In genomic region chr5:112888651-112889050, GRCm38 (mm10) we compare ENCODE assay signal across 21 mouse cellular contexts. TPM values are rescaled to one million over a fixed set of nuclear protein-coding genes. Genes with fewer than 3 reads are reported as not detected.
A peak's percentile ranks its signal among the peaks of the same experiment; 100 is the strongest.
DNase-seq lines count a peak whose midpoint lies in the region; ATAC-seq and TF ChIP-seq lines count a peak whose summit lies in the region.
"Had no signal": no experiment of that assay in that cellular context is flagged by ENCODE, and none has a peak within 500 bp of the region (broad histone marks: within the 10 kb centered on the region; RNA-seq: fewer than 3 reads in every experiment).

No protein-coding gene starts in this region.

- H3K36me3 ChIP-seq in heart, embryonic 13.5 days: peaks cover 35% of the 10 kb centered on the region
- peaks cover 3% of the 10 kb centered on the region; the same call in 1 of the 2 replicates for H3K36me3 ChIP-seq in heart, postnatal 0 days (replicated peaks; ENCODE audit: control insufficient read depth, insufficient read depth, low read length)
- H3K36me3 ChIP-seq: embryonic facial prominence, embryonic 13.5 days; forebrain, embryonic 12.5 days; hindbrain, embryonic 15.5 days; kidney, embryonic 15.5 days had no signal

- no peaks in the 10 kb centered on the region for H3K9me3 ChIP-seq in heart, embryonic 13.5 days
- H3K9me3 ChIP-seq in heart, postnatal 0 days (replicated peaks; ENCODE audit: control insufficient read depth, low read length): no peaks in the 10 kb centered on the region
- H3K9me3 ChIP-seq: embryonic facial prominence, embryonic 13.5 days; forebrain, embryonic 12.5 days; hindbrain, embryonic 15.5 days had no signal

- H3K27me3 ChIP-seq in heart, embryonic 13.5 days (replicated peaks): no peaks in the 10 kb centered on the region
- no peaks in the 10 kb centered on the region for H3K27me3 ChIP-seq in heart, postnatal 0 days (ENCODE audit: control insufficient read depth, insufficient read depth, low read length)
- H3K27me3 ChIP-seq: embryonic facial prominence, embryonic 13.5 days; forebrain, embryonic 12.5 days; hindbrain, embryonic 15.5 days; kidney, embryonic 15.5 days had no signal

- intact Hi-C loops in heart, postnatal 36 days (cut with DNase I): no loop called here
- intact Hi-C loops in heart, postnatal 10 days (cut with DNase I): no loop called here

- no peak overlapping the region for H3K4me2 ChIP-seq in heart, embryonic 13.5 days
- 0 out of 2 replicates have a peak overlapping the region, but pooled peaks have one; percentile 7 for H3K4me2 ChIP-seq in heart, postnatal 0 days (ENCODE audit: low read depth, low read length)
- H3K4me2 ChIP-seq: embryonic facial prominence, embryonic 13.5 days; forebrain, embryonic 12.5 days; hindbrain, embryonic 15.5 days; kidney, embryonic 15.5 days had no signal

- H3K4me1 ChIP-seq in heart, embryonic 13.5 days: peaks cover 49% of the 10 kb centered on the region
- H3K4me1 ChIP-seq in heart, postnatal 0 days (ENCODE audit: control insufficient read depth, insufficient read depth): peaks cover 32% of the 10 kb centered on the region
- H3K4me1 ChIP-seq: embryonic facial prominence, embryonic 13.5 days had no signal

- no peak for TF ChIP-seq CTCF in heart, postnatal 0 days (IDR thresholded peaks at IDR 0.05; ENCODE audit: low read depth)

- H3K27ac ChIP-seq in heart, embryonic 13.5 days (replicated peaks): peak overlapping the region; percentile 17; the same call in 1 of the 2 replicates
- peak overlapping the region; percentile 91 for H3K27ac ChIP-seq in heart, postnatal 0 days (ENCODE audit: low read depth)
- H3K27ac ChIP-seq: embryonic facial prominence, embryonic 13.5 days; forebrain, embryonic 12.5 days; hindbrain, embryonic 15.5 days; kidney, embryonic 15.5 days had no signal

- no peak for TF ChIP-seq EP300 in heart, postnatal 0 days (IDR thresholded peaks at IDR 0.05; ENCODE audit: low read depth)

- H3K4me3 ChIP-seq in heart, embryonic 13.5 days: no peak overlapping the region
- H3K4me3 ChIP-seq in heart, postnatal 0 days (ENCODE audit: low read depth, low read length): no peak overlapping the region
- H3K4me3 ChIP-seq: embryonic facial prominence, embryonic 13.5 days; forebrain, embryonic 12.5 days; hindbrain, embryonic 15.5 days; kidney, embryonic 15.5 days had no signal

- peak; percentile 89 for DNase-seq in heart, adult 11 months
- DNase-seq in heart, adult 9 months (ENCODE audit: low spot score in 2 of 2): no peak
- DNase-seq in heart, postnatal 36 days: no peak
- no peak for DNase-seq in heart, postnatal 0 days (ENCODE audit: low spot score)
- DNase-seq in heart, postnatal 10 days: no peak
- DNase-seq in gastrocnemius, postnatal 25 days: peak; percentile 71
- DNase-seq: adrenal gland, adult 2 months; adrenal gland, postnatal 25 days; cerebellum, adult 18-20 months; cerebellum, adult 9-11 months; cerebellum, postnatal 36 days; kidney, adult 2 months had no signal

- WGBS in heart, embryonic 13.5 days: 48% methylated on average over 7 of the region's 7 CpGs
- WGBS in heart, postnatal 0 days: 33% methylated on average over 7 of the region's 7 CpGs

- ATAC-seq in heart, embryonic 13.5 days (ENCODE audit: extremely low read depth, insufficient number of reproducible peaks, low FRiP score, low TSS enrichment): no peak
- no peak for ATAC-seq in heart, postnatal 0 days (ENCODE audit: insufficient read depth, low read depth)
- ATAC-seq in megakaryocyte, adult 5-6 weeks (ENCODE audit: poor library complexity, severe bottlenecking): no peak
- ATAC-seq: forebrain, embryonic 16.5 days; intestine, embryonic 16.5 days had no signal

- no peak overlapping the region for H3K9ac ChIP-seq in heart, embryonic 13.5 days
- no peak overlapping the region for H3K9ac ChIP-seq in heart, postnatal 0 days (replicated peaks; ENCODE audit: low read depth, low read length)
- H3K9ac ChIP-seq: embryonic facial prominence, embryonic 13.5 days; forebrain, embryonic 12.5 days; hindbrain, embryonic 15.5 days; kidney, embryonic 15.5 days had no signal

RNA-seq across cellular contexts. Expression of gene Myo18b, which starts 7.5 kb away (rescaled TPM):
- polyA plus RNA-seq in heart, embryonic 13.5 days (2015; fragmentation: Nextera tagmentation; extraction: Ambion mirVana): 17.1 and 17.7 TPM in 2 replicates
- total RNA-seq in heart, postnatal 36 days (2021): 100 to 1,000 TPM; 242 to 244 TPM
- 99.8 and 110 TPM in 2 replicates for total RNA-seq in heart, postnatal 0 days (2014; rRNA removed; ENCODE audit: low replicate concordance)
- 23.3 and 26.5 TPM in 2 replicates for polyA plus RNA-seq in heart, postnatal 0 days (2015; fragmentation: Nextera tagmentation; extraction: Ambion mirVana)
- 100 to 1,000 TPM; 222 to 227 TPM for total RNA-seq in heart, postnatal 10 days (2021)
- total RNA-seq in gastrocnemius, postnatal 25 days (2021): 100 to 1,000 TPM; 437 to 535 TPM
- 0.29 and 0.39 TPM in 2 replicates for total RNA-seq in megakaryocyte, adult 5-6 weeks (2015)
- total RNA-seq in megakaryocyte, adult 5-6 weeks (2017): 0.12 and 0.22 TPM in 2 replicates
- total RNA-seq: hematopoietic stem cell, adult 5-6 weeks had no signal

Comparison
In these comparisons a context has a peak if more than half of its experiments do, and no peak if none do; other contexts are left out.
1. DNase-seq: peak in heart, adult 11 months (single experiment) and gastrocnemius, postnatal 25 days (single experiment); none in heart, adult 9 months (0 of 2), heart, postnatal 36 days (0 of 2), heart, postnatal 0 days (single experiment) and heart, postnatal 10 days (0 of 2).
2. RNA of gene Myo18b, which starts 7.5 kb away (total RNA-seq): 437 to 535 TPM in gastrocnemius, postnatal 25 days, 242 to 244 TPM in heart, postnatal 36 days, 222 to 227 TPM in heart, postnatal 10 days and 99.8 to 110 TPM in heart, postnatal 0 days; 0.12 to 0.39 TPM in megakaryocyte, adult 5-6 weeks; every median in the first group is over 10 times any median in the second.